Mouse (Mus musculus): ENCODE data around the gene Gm20521.
A peak's percentile ranks its signal among the peaks of the same experiment; 100 is the strongest.
"Not testable (repeated sequence)": the region's sequence is repeated elsewhere in the genome, so short reads cannot be mapped to it uniquely, and the experiment has no call there.

The Gm20521 gene

GRCm38 (mm10) chr14:54935904-54936830 is 52.9 kb downstream of the Gm20521 start, which contains the start of gene Cmtm5:
Gene Cmtm5 (plus strand): TSS chr14:54936261.
- no peak for DNase-seq (ENCODE audit: low read depth in 2 of 2, low spot score in 2 of 2)

- no peak for DNase-seq (ENCODE audit: low read depth in 2 of 2, low spot score in 2 of 2)
Observed at GRCm38 (mm10) chr14:54936831-54937160, 53.6 kb downstream of the Gm20521 start.

- DNase-seq (ENCODE audit: low read depth in 2 of 2, low spot score in 2 of 2): no peak
Observed at GRCm38 (mm10) chr14:54937361-54938182, 54.3 kb downstream of the Gm20521 start.

GRCm38 (mm10) chr14:54938431-54939219 is 55.4 kb downstream of the Gm20521 start:
- DNase-seq (ENCODE audit: low read depth in 2 of 2, low spot score in 2 of 2): no peak

GRCm38 (mm10) chr14:54939434-54940175 is 56.4 kb downstream of the Gm20521 start:
- DNase-seq (ENCODE audit: low read depth in 2 of 2, low spot score in 2 of 2): peak; percentile 53 to 68

GRCm38 (mm10) chr14:54940176-54940530 is 56.9 kb downstream of the Gm20521 start:
- no peak for DNase-seq (ENCODE audit: low read depth in 2 of 2, low spot score in 2 of 2)

GRCm38 (mm10) chr14:54941024-54941978 is 58.1 kb downstream of the Gm20521 start:
- no peak for DNase-seq (ENCODE audit: low read depth in 2 of 2, low spot score in 2 of 2)

GRCm38 (mm10) chr14:54942479-54942878 is 59.2 kb downstream of the Gm20521 start:
- DNase-seq (ENCODE audit: low read depth in 2 of 2, low spot score in 2 of 2): no peak

- no peak for DNase-seq (ENCODE audit: low read depth in 2 of 2, low spot score in 2 of 2)
Observed at GRCm38 (mm10) chr14:54943971-54944370, 60.7 kb downstream of the Gm20521 start.

GRCm38 (mm10) chr14:54944939-54945338 is 61.7 kb downstream of the Gm20521 start:
- DNase-seq (ENCODE audit: low read depth in 2 of 2, low spot score in 2 of 2): no peak

GRCm38 (mm10) chr14:54945975-54946704 is 62.9 kb downstream of the Gm20521 start:
- DNase-seq (ENCODE audit: low read depth in 2 of 2, low spot score in 2 of 2): no peak

GRCm38 (mm10) chr14:54947008-54947407 is 63.8 kb downstream of the Gm20521 start:
- not testable (repeated sequence) for DNase-seq (ENCODE audit: low read depth in 2 of 2, low spot score in 2 of 2)

All from CD8-positive naive resting alpha-beta T cell, adult 2 months (primary cell).